Mouse (Mus musculus): ENCODE measurements around the gene Fam83e.

DNA sequence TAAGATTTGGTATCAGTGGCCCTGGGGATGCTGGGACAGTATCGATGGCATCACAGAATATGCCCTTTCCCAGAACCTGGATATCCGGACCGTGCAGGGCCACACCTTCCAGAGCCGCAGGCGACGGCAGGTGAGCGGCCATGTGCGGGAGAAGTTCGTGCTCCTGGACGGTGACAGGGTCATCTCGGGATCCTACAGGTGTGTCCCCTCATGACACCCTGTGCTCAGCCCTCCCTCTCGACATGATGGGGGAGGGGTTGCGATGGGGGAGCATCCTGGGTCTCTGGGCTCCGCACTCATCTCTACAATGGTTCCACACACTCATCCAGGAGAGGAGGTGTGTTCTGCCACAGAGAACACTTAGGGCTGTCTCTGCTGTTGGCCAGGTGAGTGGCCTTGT is 2.8 kb downstream of the Fam83e start:
- no peak for TF ChIP-seq POLR2A (IDR thresholded peaks at IDR 0.05; ENCODE audit: extremely low read depth, insufficient read depth, low read length)
- no peak for TF ChIP-seq CTCF (IDR thresholded peaks at IDR 0.05; ENCODE audit: low read depth, low read length)
